Mouse (Mus musculus) small intestine, adult 2 months (tissue): ENCODE results near the gene Tmem186.

Experiments
- CTCF ChIP-seq: fragments of 200-500 bp; IDR thresholded peaks from 2 replicates; pipeline ENCODE4 v1.5.1; 2012; ENCODE audit warnings: low read depth, mild to moderate bottlenecking, control low read depth, inconsistent platforms, low read length, moderate library complexity, mixed read lengths; ENCODE audit not compliant: insufficient replicate concordance, insufficient read length; ENCODE audit errors: extremely low read depth
- POLR2A ChIP-seq: fragments of 200-500 bp; IDR thresholded peaks from 2 replicates; pipeline ENCODE4 v1.6.1; 2012; ENCODE audit warnings: low read depth, mild to moderate bottlenecking, control low read depth, inconsistent platforms, low read length, moderate library complexity

DNA sequence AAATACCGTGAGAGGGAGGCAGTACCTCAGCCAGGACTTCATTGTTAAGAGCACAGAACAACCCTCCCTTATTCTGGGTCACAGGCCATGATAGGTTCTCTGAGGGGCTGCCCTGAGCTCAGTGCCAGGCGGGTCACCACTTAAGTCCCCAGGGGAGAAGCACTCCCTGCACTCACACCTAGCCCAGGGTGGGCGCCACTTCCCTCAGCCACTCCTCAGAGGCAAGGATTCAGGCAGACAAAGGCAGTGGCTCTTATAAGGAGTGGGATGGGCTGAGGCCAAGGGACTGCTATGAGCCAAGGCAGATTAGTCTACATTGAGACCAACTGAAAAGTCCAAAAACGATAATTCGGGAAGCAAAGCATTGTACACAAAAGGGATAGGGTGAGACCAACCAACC is 27.9 kb upstream of the Tmem186 start:
- TF ChIP-seq CTCF (no peak), POLR2A (no peak)
